Mouse (Mus musculus): ENCODE data around the gene Znrf3.

Znrf3 gene

GRCm38 (mm10) chr11:5442590-5443021 lies 2.0 kb downstream of the Znrf3 start:
- peak; percentile 30 for DNase-seq (ENCODE audit: low read depth, low spot score)

- no peak for DNase-seq (ENCODE audit: low read depth, low spot score)
Observed at GRCm38 (mm10) chr11:5437646-5438045, 7.0 kb downstream of the Znrf3 start.

- DNase-seq (ENCODE audit: low read depth, low spot score), result no peak
Observed at GRCm38 (mm10) chr11:5436988-5437387, 7.7 kb downstream of the Znrf3 start.

- DNase-seq (ENCODE audit: low read depth, low spot score), result peak; percentile 41
Observed at GRCm38 (mm10) chr11:5435493-5435892, 9.2 kb downstream of the Znrf3 start.

- DNase-seq (ENCODE audit: low read depth, low spot score), result peak; percentile 83
Observed at GRCm38 (mm10) chr11:5432330-5432729, 12.3 kb downstream of the Znrf3 start.

- DNase-seq (ENCODE audit: low read depth, low spot score), result no peak
Observed at GRCm38 (mm10) chr11:5430863-5431262, 13.8 kb downstream of the Znrf3 start.

- peak; percentile 27 for DNase-seq (ENCODE audit: low read depth, low spot score)
Observed at GRCm38 (mm10) chr11:5429396-5430190, 15.1 kb downstream of the Znrf3 start.

- DNase-seq (ENCODE audit: low read depth, low spot score), result no peak
Observed at GRCm38 (mm10) chr11:5427251-5427650, 17.4 kb downstream of the Znrf3 start.

- DNase-seq (ENCODE audit: low read depth, low spot score), result no peak
Observed at GRCm38 (mm10) chr11:5426317-5426716, 18.3 kb downstream of the Znrf3 start.

GRCm38 (mm10) chr11:5425106-5425505 lies 19.5 kb downstream of the Znrf3 start:
- DNase-seq (ENCODE audit: low read depth, low spot score), result no peak

- DNase-seq (ENCODE audit: low read depth, low spot score), result no peak
Observed at GRCm38 (mm10) chr11:5424185-5424584, 20.5 kb downstream of the Znrf3 start.

- no peak for DNase-seq (ENCODE audit: low read depth, low spot score)
Observed at GRCm38 (mm10) chr11:5423000-5423399, 21.6 kb downstream of the Znrf3 start.

GRCm38 (mm10) chr11:5422252-5422636 lies 22.4 kb downstream of the Znrf3 start:
- no peak for DNase-seq (ENCODE audit: low read depth, low spot score)

- no peak for DNase-seq (ENCODE audit: low read depth, low spot score)
Observed at GRCm38 (mm10) chr11:5421506-5422251, 23.0 kb downstream of the Znrf3 start.

- peak; percentile 60 for DNase-seq (ENCODE audit: low read depth, low spot score)
Observed at GRCm38 (mm10) chr11:5415617-5416338, 28.9 kb downstream of the Znrf3 start.

- no peak for DNase-seq (ENCODE audit: low read depth, low spot score)
Observed at GRCm38 (mm10) chr11:5414856-5415616, 29.6 kb downstream of the Znrf3 start.

- no peak for DNase-seq (ENCODE audit: low read depth, low spot score)
Observed at GRCm38 (mm10) chr11:5412644-5413190, 31.9 kb downstream of the Znrf3 start.

GRCm38 (mm10) chr11:5411577-5411976 lies 33.1 kb downstream of the Znrf3 start:
- peak; percentile 91 for DNase-seq (ENCODE audit: low read depth, low spot score)

- no peak for DNase-seq (ENCODE audit: low read depth, low spot score)
Observed at GRCm38 (mm10) chr11:5404180-5404579, 40.5 kb downstream of the Znrf3 start.

- DNase-seq (ENCODE audit: low read depth, low spot score), result no peak
Observed at GRCm38 (mm10) chr11:5402127-5402733, 42.4 kb downstream of the Znrf3 start.

Data from CD4-positive helper T cell, adult 2 months (primary cell).